Comparison of ENCODE assay signal across 20 mouse cellular contexts in the genomic region with DNA sequence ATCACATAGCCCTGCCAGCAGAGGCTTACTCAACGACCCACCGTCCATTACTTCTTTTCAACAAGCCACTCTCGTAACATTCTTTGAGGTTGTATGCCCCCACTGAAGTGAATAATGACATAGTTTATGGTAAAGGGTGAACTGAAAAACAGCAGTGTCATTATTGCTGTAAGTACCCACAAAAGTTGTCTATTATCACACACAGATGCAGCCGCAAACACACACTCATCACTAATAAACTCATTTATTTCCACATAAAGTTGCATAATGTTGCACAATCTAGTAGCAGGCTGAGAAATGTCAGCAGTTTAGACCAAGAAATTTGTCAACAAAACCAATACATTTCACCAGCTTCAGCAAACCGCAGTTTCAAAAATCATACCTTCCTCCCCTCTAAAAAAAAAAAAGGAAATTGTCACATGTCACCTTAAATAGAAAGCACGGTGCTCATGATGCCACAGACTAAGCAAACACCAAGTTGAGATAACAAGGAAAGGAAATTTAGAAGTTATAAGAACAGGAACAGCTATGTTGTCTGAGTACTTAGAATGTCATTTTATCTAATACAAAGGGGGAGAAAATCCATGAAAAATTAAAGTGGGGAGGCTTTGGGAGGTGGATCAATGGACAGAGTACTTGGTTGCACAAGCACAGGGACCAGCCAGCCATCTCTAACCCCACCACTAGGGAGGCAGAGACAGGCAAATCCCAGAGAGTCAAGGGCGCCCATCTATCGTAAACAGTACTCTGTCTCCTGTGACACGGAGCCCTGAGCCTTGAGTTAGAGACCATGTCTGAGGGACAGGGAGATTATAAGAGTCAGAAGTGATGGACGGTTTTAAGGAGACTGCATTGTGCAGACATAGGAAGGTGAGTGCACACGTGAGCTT.
DNase-seq lines count a peak whose midpoint lies in the region; ATAC-seq and TF ChIP-seq lines count a peak whose summit lies in the region.
"Had no signal": no experiment of that assay in that cellular context is flagged by ENCODE, and none has a peak within 500 bp of the region (broad histone marks: within the 10 kb centered on the region; RNA-seq: fewer than 3 reads in every experiment).

No protein-coding gene starts in this region.

- no peak for TF ChIP-seq POLR2A in spleen, adult 2 months (IDR thresholded peaks at IDR 0.05; ENCODE audit: low read depth, low read length)

- WGBS in heart, embryonic 12.5 days: 74% methylated on average over 11 of the region's 11 CpGs
- 67% methylated on average over 11 of the region's 11 CpGs for WGBS in spleen, adult 2 months
- 41% methylated on average over 11 of the region's 11 CpGs for WGBS in macrophage (ENCODE audit: missing documents)
- WGBS in midbrain, embryonic 10.5 days: 89% methylated on average over 11 of the region's 11 CpGs

- no peak for ATAC-seq in heart, embryonic 12.5 days (ENCODE audit: insufficient number of reproducible peaks, low FRiP score)
- ATAC-seq: activated CD4-positive, CD25-positive, alpha-beta regulatory T cell, adult 4 months; forebrain, embryonic 16.5 days; intestine, embryonic 16.5 days; midbrain, embryonic 16.5 days had no signal

- H3K27ac ChIP-seq in heart, embryonic 12.5 days (ENCODE audit: poor library complexity, severe bottlenecking): no peak overlapping the region
- H3K27ac ChIP-seq in spleen, adult 2 months (ENCODE audit: insufficient read depth, low read length): peak overlapping the region; percentile 55
- H3K27ac ChIP-seq in macrophage: peak overlapping the region; percentile 97
- H3K27ac ChIP-seq in midbrain, embryonic 10.5 days (replicated peaks): no peak overlapping the region
- H3K27ac ChIP-seq: embryonic facial prominence, embryonic 10.5 days; hindbrain, embryonic 15.5 days; kidney, embryonic 15.5 days had no signal

- no peak overlapping the region for H3K4me2 ChIP-seq in heart, embryonic 12.5 days
- H3K4me2 ChIP-seq: hindbrain, embryonic 15.5 days; kidney, embryonic 15.5 days had no signal

- no peak overlapping the region for H3K4me3 ChIP-seq in heart, embryonic 12.5 days
- no peak overlapping the region for H3K4me3 ChIP-seq in spleen, adult 2 months (ENCODE audit: extremely low read depth, insufficient read depth, insufficient read length)
- H3K4me3 ChIP-seq in macrophage (ENCODE audit: inconsistent target): no peak overlapping the region
- no peak overlapping the region for H3K4me3 ChIP-seq in midbrain, embryonic 10.5 days
- H3K4me3 ChIP-seq: embryonic facial prominence, embryonic 10.5 days; hindbrain, embryonic 15.5 days; kidney, embryonic 15.5 days had no signal

- no peaks in the 10 kb centered on the region for H3K36me3 ChIP-seq in heart, embryonic 12.5 days
- H3K36me3 ChIP-seq in spleen, adult 2 months (ENCODE audit: control insufficient read depth, insufficient read depth, low read length): no peaks in the 10 kb centered on the region
- no peaks in the 10 kb centered on the region for H3K36me3 ChIP-seq in macrophage (ENCODE audit: inconsistent target)
- H3K36me3 ChIP-seq in midbrain, embryonic 10.5 days: no peaks in the 10 kb centered on the region
- H3K36me3 ChIP-seq: embryonic facial prominence, embryonic 10.5 days; hindbrain, embryonic 15.5 days; kidney, embryonic 15.5 days had no signal

- H3K9me3 ChIP-seq in heart, embryonic 12.5 days (replicated peaks): no peaks in the 10 kb centered on the region
- H3K9me3 ChIP-seq in midbrain, embryonic 10.5 days (replicated peaks): no peaks in the 10 kb centered on the region
- H3K9me3 ChIP-seq: embryonic facial prominence, embryonic 10.5 days; hindbrain, embryonic 15.5 days; kidney, embryonic 15.5 days had no signal

- no peaks in the 10 kb centered on the region for H3K79me2 ChIP-seq in macrophage (ENCODE audit: inconsistent target)

- H3K4me1 ChIP-seq in heart, embryonic 12.5 days (replicated peaks): no peaks in the 10 kb centered on the region
- no peaks in the 10 kb centered on the region for H3K4me1 ChIP-seq in spleen, adult 2 months (ENCODE audit: control insufficient read depth, insufficient read depth, insufficient read length)
- H3K4me1 ChIP-seq in midbrain, embryonic 10.5 days: no peaks in the 10 kb centered on the region
- H3K4me1 ChIP-seq: embryonic facial prominence, embryonic 10.5 days; hindbrain, embryonic 15.5 days had no signal

- H3K27me3 ChIP-seq in heart, embryonic 12.5 days (replicated peaks): no peaks in the 10 kb centered on the region
- no peaks in the 10 kb centered on the region for H3K27me3 ChIP-seq in spleen, adult 2 months (ENCODE audit: control insufficient read depth, insufficient read depth, low read length)
- H3K27me3 ChIP-seq in midbrain, embryonic 10.5 days (ENCODE audit: low read depth, poor library complexity, severe bottlenecking): no peaks in the 10 kb centered on the region
- H3K27me3 ChIP-seq: hindbrain, embryonic 15.5 days had no signal

- no peak for TF ChIP-seq CTCF in spleen, adult 2 months (IDR thresholded peaks at IDR 0.05; ENCODE audit: extremely low read depth, insufficient read depth, insufficient read length, insufficient replicate concordance)

- no peak overlapping the region for H3K9ac ChIP-seq in heart, embryonic 12.5 days
- H3K9ac ChIP-seq: hindbrain, embryonic 15.5 days; kidney, embryonic 15.5 days had no signal

- peak; percentile 13 for DNase-seq in heart, adult 8-10 months (ENCODE audit: low spot score)
- peak in 1 of 2 experiments; percentile 2 for DNase-seq in spleen, adult 2 months (ENCODE audit: low read depth in 1 of 2, low spot score in 2 of 2)
- DNase-seq in spleen, postnatal 10 days (ENCODE audit: low spot score in 2 of 2): no peak
- no peak for DNase-seq in urinary bladder, postnatal 10 days (ENCODE audit: low spot score)
- DNase-seq in T-cell, adult 2 months (ENCODE audit: low spot score): no peak
- no peak for DNase-seq in midbrain, embryonic 10.5 days (ENCODE audit: low spot score)
- DNase-seq: adrenal gland, postnatal 25 days; cerebellum, adult 9-11 months; heart, postnatal 14 days; lung, postnatal 4 days; thymus, postnatal 25 days had no signal

Comparison
In these comparisons a context has a peak if more than half of its experiments do, and no peak if none do; other contexts are left out.
1. H3K27ac ChIP-seq: peak in spleen, adult 2 months (single experiment) and macrophage (single experiment); none in heart, embryonic 12.5 days (single experiment) and midbrain, embryonic 10.5 days (single experiment).